In the genomic region with DNA sequence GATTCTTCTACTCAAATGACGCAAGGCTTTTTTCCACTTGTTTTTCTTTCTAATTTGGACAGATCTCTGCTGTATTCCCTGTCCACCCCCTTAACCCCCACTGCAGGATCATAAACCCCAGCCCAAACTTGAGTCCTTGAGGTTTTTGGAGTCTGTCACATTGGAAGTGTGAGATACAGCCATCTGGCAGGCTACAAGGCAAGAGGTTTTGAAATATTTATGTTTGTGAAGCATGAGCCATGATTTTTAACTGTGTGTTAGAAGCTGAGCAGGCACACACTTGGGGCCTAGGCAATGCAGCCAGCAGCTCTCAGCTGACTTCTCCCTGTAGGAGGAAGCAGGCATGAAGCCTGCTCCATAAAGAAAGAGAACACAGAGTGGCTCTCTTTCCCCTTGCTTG, we compare ENCODE assay signal across 9 mouse cellular contexts. TPM values are rescaled to one million over a fixed set of nuclear protein-coding genes. Genes with fewer than 3 reads are reported as not detected.
DNase-seq lines count a peak whose midpoint lies in the region; ATAC-seq lines count a peak whose summit lies in the region.
"Had no signal": no experiment of that assay in that cellular context is flagged by ENCODE, and none has a peak within 500 bp of the region (broad histone marks: within the 10 kb centered on the region; RNA-seq: fewer than 3 reads in every experiment).

No protein-coding gene starts in this region.

- peak; percentile 15 for DNase-seq in layer of hippocampus, adult 9-11 months
- DNase-seq in layer of hippocampus, adult 9-10 months (ENCODE audit: low spot score) = no peak
- peak; percentile 43 to 64 for DNase-seq in lung, postnatal 4 days
- no peak for DNase-seq in c-Kit-positive CD71-positive TER-119-positive erythroid progenitor cells, embryonic 14.5 days (ENCODE audit: low spot score)
- DNase-seq in thymus, postnatal 0 days (ENCODE audit: low spot score) = no peak

- H3K4me3 ChIP-seq in forebrain, embryonic 15.5 days = no peak overlapping the region
- no peak overlapping the region for H3K4me3 ChIP-seq in forebrain, embryonic 12.5 days (replicated peaks)
- no peak overlapping the region for H3K4me3 ChIP-seq in hindbrain, embryonic 16.5 days (ENCODE audit: low read length)

- H3K9ac ChIP-seq in forebrain, embryonic 15.5 days (replicated peaks) = no peak overlapping the region
- H3K9ac ChIP-seq in forebrain, embryonic 12.5 days = no peak overlapping the region
- no peak overlapping the region; the same call in 1 of the 2 replicates for H3K9ac ChIP-seq in hindbrain, embryonic 16.5 days (ENCODE audit: low read depth, low read length)

- 59% methylated on average over 1 of the region's 1 CpGs for WGBS in forebrain, embryonic 15.5 days
- 89% methylated on average over 1 of the region's 1 CpGs for WGBS in forebrain, embryonic 12.5 days
- WGBS in hindbrain, embryonic 16.5 days = 77% methylated on average over 1 of the region's 1 CpGs

- no peaks in the 10 kb centered on the region for H3K9me3 ChIP-seq in forebrain, embryonic 15.5 days
- no peaks in the 10 kb centered on the region for H3K9me3 ChIP-seq in forebrain, embryonic 12.5 days
- H3K9me3 ChIP-seq in hindbrain, embryonic 16.5 days (ENCODE audit: control insufficient read depth, low read length) = no peaks in the 10 kb centered on the region

- H3K27me3 ChIP-seq in forebrain, embryonic 15.5 days = no peaks in the 10 kb centered on the region
- no peaks in the 10 kb centered on the region for H3K27me3 ChIP-seq in forebrain, embryonic 12.5 days
- H3K27me3 ChIP-seq in hindbrain, embryonic 16.5 days (replicated peaks; ENCODE audit: control insufficient read depth, insufficient read depth, low read length) = no peaks in the 10 kb centered on the region
- H3K27me3 ChIP-seq: Patski had no signal

- no peak overlapping the region for H3K4me2 ChIP-seq in forebrain, embryonic 15.5 days (replicated peaks)
- no peak overlapping the region for H3K4me2 ChIP-seq in forebrain, embryonic 12.5 days
- no peak overlapping the region for H3K4me2 ChIP-seq in hindbrain, embryonic 16.5 days (ENCODE audit: low read length)

- peak; percentile 66 for ATAC-seq in forebrain, embryonic 15.5 days (replicated peaks)
- ATAC-seq in forebrain, embryonic 12.5 days (ENCODE audit: low FRiP score) = no peak
- ATAC-seq in hindbrain, embryonic 16.5 days = no peak
- ATAC-seq: Patski had no signal

- H3K36me3 ChIP-seq in forebrain, embryonic 15.5 days = no peaks in the 10 kb centered on the region
- H3K36me3 ChIP-seq in forebrain, embryonic 12.5 days (replicated peaks) = no peaks in the 10 kb centered on the region
- no peaks in the 10 kb centered on the region for H3K36me3 ChIP-seq in hindbrain, embryonic 16.5 days (ENCODE audit: control insufficient read depth, insufficient read depth, low read length)

- H3K4me1 ChIP-seq in forebrain, embryonic 15.5 days = peaks cover 11% of the 10 kb centered on the region
- H3K4me1 ChIP-seq in forebrain, embryonic 12.5 days = no peaks in the 10 kb centered on the region; the same call in 1 of the 2 replicates
- peaks cover 7% of the 10 kb centered on the region; the same call in 1 of the 2 replicates for H3K4me1 ChIP-seq in hindbrain, embryonic 16.5 days (ENCODE audit: control insufficient read depth, insufficient read depth, low read depth, low read length)

- peak overlapping the region; percentile 79 for H3K27ac ChIP-seq in forebrain, embryonic 15.5 days (replicated peaks)
- H3K27ac ChIP-seq in forebrain, embryonic 12.5 days = no peak overlapping the region
- peak overlapping the region; percentile 55 for H3K27ac ChIP-seq in hindbrain, embryonic 16.5 days (ENCODE audit: low read depth, low read length)

RNA-seq across cellular contexts. Expression of gene Sc5d, which starts 57.3 kb away (rescaled TPM):
- polyA plus RNA-seq in forebrain, embryonic 15.5 days (2015; fragmentation: Nextera tagmentation; extraction: Ambion mirVana) = 68.1 and 69.8 TPM in 2 replicates
- 64.8 and 65.9 TPM in 2 replicates for polyA plus RNA-seq in forebrain, embryonic 12.5 days (2016; fragmentation: Nextera tagmentation; extraction: Ambion mirVana)
- 79.2 and 84.1 TPM in 2 replicates for polyA plus RNA-seq in hindbrain, embryonic 16.5 days (2015; fragmentation: Nextera tagmentation; extraction: Ambion mirVana)
- 54.7 and 58.3 TPM in 2 replicates for polyA plus RNA-seq in thymus, postnatal 0 days (2015; fragmentation: Nextera tagmentation; extraction: Ambion mirVana)

Comparison
In these comparisons a context has a peak if more than half of its experiments do, and no peak if none do; other contexts are left out.
1. DNase-seq: peak in layer of hippocampus, adult 9-11 months (single experiment) and lung, postnatal 4 days (2 of 2); none in layer of hippocampus, adult 9-10 months (single experiment), c-Kit-positive CD71-positive TER-119-positive erythroid progenitor cells, embryonic 14.5 days (single experiment) and thymus, postnatal 0 days (single experiment).